Mouse (Mus musculus) C2C12 (cell line): ENCODE measurements at regions not wholly inside any gene's neighbourhood (a gene's known extent, or its start where the extent isn't known, plus 50 kb on each side); places are given as distances from the start of the nearest gene placed in this dataset.

ENCODE experiments used
- H3K27me3 ChIP-seq: one replicate; pipeline ENCODE4 v1.6.1; 2011; ENCODE audit not compliant: control insufficient read depth, insufficient read depth, insufficient read length
- H3K36me3 ChIP-seq: one replicate; pipeline ENCODE4 v1.6.1; 2011; ENCODE audit not compliant: control insufficient read depth, insufficient read depth
- H3K4me3 ChIP-seq: one replicate; pipeline ENCODE4 v1.5.1; 2011; ENCODE audit warnings: mild to moderate bottlenecking, control low read depth; ENCODE audit not compliant: poor library complexity, insufficient read depth, severe bottlenecking
- H3K79me2 ChIP-seq: one replicate; pipeline ENCODE4 v1.6.1; 2011; ENCODE audit not compliant: control insufficient read depth, insufficient read depth
- H3K79me3 ChIP-seq: one replicate; pipeline ENCODE4 v1.6.1; 2011; ENCODE audit warnings: low read depth, control low read depth
- H3ac ChIP-seq: one replicate; pipeline ENCODE3; 2011; ENCODE audit warnings: low read depth; ENCODE audit not compliant: control insufficient read depth, insufficient read length
- CEBPB ChIP-seq: IDR thresholded peaks from one replicate; pipeline ENCODE4 v1.6.1; 2011; ENCODE audit warnings: low read depth, mild to moderate bottlenecking, control low read depth, moderate library complexity
- CTCF ChIP-seq: IDR thresholded peaks from one replicate; pipeline ENCODE4 v1.5.1; 2011; ENCODE audit not compliant: control insufficient read depth, insufficient read depth, insufficient read length
- FOSL1 ChIP-seq: IDR thresholded peaks from one replicate; pipeline ENCODE4 v1.8.0; 2011; ENCODE audit warnings: mild to moderate bottlenecking, low read length; ENCODE audit not compliant: poor library complexity, insufficient read depth, severe bottlenecking
- MAX ChIP-seq: IDR thresholded peaks from one replicate; pipeline ENCODE4 v1.6.1; 2011; ENCODE audit warnings: mild to moderate bottlenecking, control low read depth
- MYOD1 ChIP-seq: IDR thresholded peaks from one replicate; pipeline ENCODE4 v1.6.1; 2011; ENCODE audit warnings: low read depth; ENCODE audit not compliant: control insufficient read depth, insufficient read length
- MYOG ChIP-seq: IDR thresholded peaks from one replicate; pipeline ENCODE4 v1.6.1; 2011; ENCODE audit not compliant: control insufficient read depth, insufficient read length; ENCODE audit errors: extremely low read depth
- USF1 ChIP-seq: IDR thresholded peaks from one replicate; pipeline ENCODE4 v1.6.1; 2011; ENCODE audit warnings: low read depth, mild to moderate bottlenecking, control low read depth, moderate library complexity

DNA sequence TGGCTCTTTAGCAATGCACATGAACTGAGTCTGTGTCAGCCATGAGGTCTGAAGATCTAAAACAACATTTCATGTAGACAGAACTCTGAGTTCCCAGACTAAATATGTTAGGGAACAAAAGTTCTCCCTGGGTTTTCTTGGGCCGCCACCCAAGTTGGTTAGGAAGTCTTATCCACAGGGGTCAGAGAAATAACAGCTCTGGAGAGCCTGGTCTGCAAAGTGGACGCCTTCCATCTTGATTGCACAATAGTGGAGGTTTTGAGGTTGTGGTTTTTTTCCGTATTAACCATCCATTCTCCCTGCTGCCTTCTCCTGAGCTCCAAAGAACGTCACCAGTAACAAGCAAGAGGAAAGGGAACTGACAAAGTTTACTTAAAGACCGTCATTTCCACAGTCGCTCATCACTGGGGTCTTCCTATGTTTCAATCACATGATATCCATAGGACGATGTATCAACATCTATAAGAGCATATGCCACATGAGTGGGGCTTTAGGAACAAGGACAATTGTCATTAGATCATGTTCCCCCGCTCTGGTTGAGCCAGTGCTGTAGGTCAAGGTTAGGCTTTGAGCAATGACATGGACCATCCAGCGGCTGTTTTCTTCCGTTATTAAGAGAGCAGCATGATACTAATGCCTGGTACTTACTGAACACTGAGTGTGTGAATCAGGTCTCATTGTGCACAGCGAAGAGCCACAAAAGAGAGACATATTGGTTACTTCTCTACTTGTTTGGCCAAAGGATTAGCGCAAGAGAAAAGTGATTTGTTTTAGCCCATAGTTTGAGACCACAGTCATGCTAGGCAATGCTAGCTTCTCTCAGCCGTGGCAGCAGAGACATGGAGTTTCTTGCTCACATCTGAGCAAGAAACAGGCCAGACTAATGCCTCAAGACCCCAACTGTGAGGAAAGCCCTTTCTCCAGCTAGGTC is 67.1 kb upstream of the Cyp1b1 start:
- no peak overlapping the region for H3K4me3 ChIP-seq
- no peaks in the 10 kb centered on the region for H3K36me3 ChIP-seq
- no peaks in the 10 kb centered on the region for H3K79me2 ChIP-seq
- no peaks in the 10 kb centered on the region for H3K27me3 ChIP-seq
- TF ChIP-seq CTCF (no peak), CEBPB (peak; percentile 99)
- no peaks in the 10 kb centered on the region for H3K79me3 ChIP-seq
- H3ac ChIP-seq = no peak overlapping the region

DNA sequence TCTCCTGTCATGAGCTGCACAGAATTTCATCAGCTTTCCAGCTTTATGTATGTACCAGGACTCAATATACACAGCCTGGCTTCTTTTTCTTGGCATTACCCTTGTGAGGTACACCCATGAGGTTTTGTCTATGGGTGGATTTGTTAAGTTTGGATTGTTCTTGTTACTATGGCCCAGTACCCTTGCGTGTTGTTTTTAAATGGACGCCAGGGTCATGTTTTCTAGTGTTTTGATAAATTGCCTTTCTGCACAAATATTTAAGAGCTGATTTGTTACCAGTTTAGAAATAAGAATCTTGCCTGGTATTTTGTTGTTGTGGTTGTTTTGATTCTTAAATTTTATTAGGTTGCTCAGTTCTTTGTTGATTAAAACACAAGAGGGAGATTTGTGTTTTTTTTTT is 66.4 kb upstream of the Cyp1b1 start:
- H3K36me3 ChIP-seq = no peaks in the 10 kb centered on the region
- H3ac ChIP-seq = no peak overlapping the region
- TF ChIP-seq FOSL1 (no peak), MYOD1 (no peak)
- no peaks in the 10 kb centered on the region for H3K27me3 ChIP-seq
- no peaks in the 10 kb centered on the region for H3K79me2 ChIP-seq
- H3K4me3 ChIP-seq = no peak overlapping the region
- H3K79me3 ChIP-seq = no peaks in the 10 kb centered on the region

DNA sequence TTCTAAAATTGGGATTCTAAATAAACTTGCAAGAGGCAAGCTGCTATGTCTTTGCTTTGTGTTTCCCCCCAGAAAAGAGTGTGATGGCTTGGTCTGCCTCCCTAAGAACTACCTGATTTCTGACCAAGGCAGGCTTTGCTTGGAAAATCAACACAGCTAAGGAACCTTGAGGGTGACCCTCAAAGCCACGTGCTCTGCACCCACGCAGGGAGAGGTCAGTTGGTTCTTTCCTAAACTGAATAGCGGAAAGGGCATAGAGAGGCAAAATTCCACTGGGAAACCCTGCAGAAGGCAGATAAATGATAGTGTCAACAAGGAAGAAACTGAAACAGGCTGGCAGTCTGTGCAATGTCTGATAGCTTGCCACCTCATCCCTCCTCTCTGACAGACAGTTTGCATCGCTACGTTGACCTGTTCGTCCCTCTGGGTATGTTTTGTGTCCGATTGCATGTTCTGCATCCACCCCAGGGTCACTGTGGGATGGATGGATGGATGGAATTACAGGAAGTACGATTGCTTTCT is 63.1 kb upstream of the Cyp1b1 start:
- no peaks in the 10 kb centered on the region for H3K79me2 ChIP-seq
- no peaks in the 10 kb centered on the region for H3K27me3 ChIP-seq
- H3ac ChIP-seq = no peak overlapping the region
- no peaks in the 10 kb centered on the region for H3K36me3 ChIP-seq
- TF ChIP-seq MAX (no peak), MYOD1 (no peak), CEBPB (no peak), CTCF (no peak), MYOG (no peak), FOSL1 (no peak), USF1 (no peak)
- no peak overlapping the region for H3K4me3 ChIP-seq
- H3K79me3 ChIP-seq = no peaks in the 10 kb centered on the region

DNA sequence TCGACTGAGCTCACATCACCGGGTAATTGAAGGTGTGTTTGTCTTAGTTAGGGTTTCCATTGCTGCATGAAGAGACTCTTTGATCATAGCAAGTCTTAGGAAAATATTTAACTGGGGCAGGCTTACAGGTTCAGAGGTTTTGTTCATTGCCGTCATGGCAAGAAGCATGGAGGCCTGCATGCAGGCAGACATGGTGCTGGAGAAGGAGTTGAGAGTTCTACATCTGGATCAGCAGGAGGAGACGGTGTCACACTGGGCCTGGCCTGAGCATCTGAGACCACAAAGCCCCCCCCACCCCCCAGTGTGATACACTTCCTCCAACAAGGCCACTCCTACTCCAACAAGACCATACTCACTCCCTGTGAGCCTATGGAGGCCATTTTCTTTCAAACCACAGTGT is 61.3 kb upstream of the Cyp1b1 start:
- Histone ChIP-seq H3K79me3 (no peaks in the 10 kb centered on the region), H3K4me3 (no peak overlapping the region), H3K27me3 (no peaks in the 10 kb centered on the region), H3ac (no peak overlapping the region), H3K36me3 (no peaks in the 10 kb centered on the region), H3K79me2 (no peaks in the 10 kb centered on the region)
- TF ChIP-seq USF1 = no peak
- TF ChIP-seq FOSL1 = no peak
- no peak for TF ChIP-seq CTCF
- no peak for TF ChIP-seq MYOD1
- TF ChIP-seq MAX = no peak
- TF ChIP-seq CEBPB = no peak
- TF ChIP-seq MYOG = no peak

DNA sequence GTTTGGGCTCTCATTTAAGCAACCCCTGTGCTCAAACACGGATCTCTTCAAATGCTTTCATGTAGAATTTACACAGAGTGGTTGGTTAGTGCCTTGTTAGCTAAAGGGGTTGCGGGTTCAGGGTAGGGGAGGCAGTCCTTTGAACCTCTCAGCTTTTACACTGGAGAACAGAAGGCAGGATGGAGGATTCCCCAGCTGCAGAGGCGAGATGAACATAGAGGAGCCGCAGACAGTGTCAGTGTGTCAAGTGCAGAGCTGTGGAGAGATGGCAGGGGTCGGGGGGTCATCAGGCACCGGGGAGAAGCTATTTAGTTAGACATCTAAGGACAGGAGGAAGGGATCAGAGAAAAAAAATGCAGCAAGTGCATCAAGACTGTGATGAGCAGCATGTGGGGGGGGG is 60.4 kb upstream of the Cyp1b1 start:
- TF ChIP-seq USF1 = no peak
- TF ChIP-seq CEBPB = no peak
- TF ChIP-seq FOSL1 = no peak
- TF ChIP-seq MYOD1 = no peak
- TF ChIP-seq MAX = no peak
- no peak for TF ChIP-seq CTCF
- no peak for TF ChIP-seq MYOG

DNA sequence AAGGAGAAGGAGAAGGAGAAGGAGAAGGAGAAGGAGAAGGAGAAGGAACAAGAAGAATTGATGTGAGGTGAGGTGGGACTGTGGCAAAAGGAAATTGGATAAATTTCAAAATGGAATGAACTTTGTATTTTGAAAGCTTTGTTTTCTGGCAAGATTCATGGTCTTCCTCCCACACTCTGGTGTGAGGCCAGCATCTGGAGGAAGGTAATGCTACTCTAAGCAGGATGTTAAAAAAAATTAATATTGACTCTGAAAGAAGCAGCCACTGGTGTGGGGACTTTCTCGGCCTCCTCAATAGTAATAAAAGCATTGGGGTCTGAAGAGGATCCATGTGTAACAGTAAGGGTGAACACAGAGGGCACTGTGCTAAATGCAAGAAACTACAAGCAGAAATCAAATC is 59.4 kb upstream of the Cyp1b1 start:
- no peak overlapping the region for H3ac ChIP-seq
- H3K79me2 ChIP-seq = no peaks in the 10 kb centered on the region
- no peaks in the 10 kb centered on the region for H3K36me3 ChIP-seq
- no peaks in the 10 kb centered on the region for H3K79me3 ChIP-seq
- H3K27me3 ChIP-seq = no peaks in the 10 kb centered on the region
- TF ChIP-seq MAX (no peak), CTCF (no peak), FOSL1 (no peak), USF1 (no peak), CEBPB (no peak), MYOD1 (no peak), MYOG (no peak)
- H3K4me3 ChIP-seq = no peak overlapping the region

More for the DNA sequence above, 60.4 kb upstream of the Cyp1b1 start:
- Histone ChIP-seq H3K27me3 (no peaks in the 10 kb centered on the region), H3K79me2 (no peaks in the 10 kb centered on the region), H3ac (no peak overlapping the region), H3K36me3 (no peaks in the 10 kb centered on the region), H3K4me3 (no peak overlapping the region), H3K79me3 (no peaks in the 10 kb centered on the region)
